ENCODE assay signal across 13 mouse cellular contexts in the genomic region with DNA sequence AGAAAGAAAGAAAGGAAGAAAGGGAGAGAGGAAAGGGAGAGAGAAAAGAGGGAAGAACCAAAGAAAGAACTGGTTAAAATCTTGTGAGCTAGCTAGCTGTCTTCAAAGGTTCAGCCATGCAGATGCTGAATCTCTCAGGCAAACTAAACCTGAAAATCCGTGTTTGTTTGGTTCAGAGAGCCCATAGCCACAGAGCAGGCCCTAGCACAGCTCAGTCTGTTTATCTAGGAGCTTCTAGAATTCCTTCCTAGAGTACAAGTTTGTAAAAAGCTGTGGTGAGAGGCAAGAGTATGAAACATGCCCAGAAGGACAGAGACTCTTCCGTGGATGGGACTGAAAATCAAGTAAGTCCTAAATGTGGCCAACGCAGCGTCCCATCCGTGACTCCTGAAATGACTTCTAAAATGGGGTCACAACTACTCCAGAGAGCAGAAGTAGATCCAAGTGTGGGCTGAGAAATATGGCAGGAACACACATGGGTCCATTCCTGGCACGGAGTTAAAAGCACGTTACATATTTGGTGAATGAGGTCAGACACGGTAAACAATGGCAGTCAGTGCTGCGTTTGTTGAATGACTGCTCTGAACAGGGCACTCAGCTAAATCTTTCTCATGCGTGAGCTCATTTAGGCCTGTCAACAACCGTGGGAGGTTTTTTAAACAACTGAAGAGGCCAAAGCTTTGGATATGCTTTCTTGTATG. TPM values are rescaled to one million over a fixed set of nuclear protein-coding genes. Genes with fewer than 3 reads are reported as not detected.
DNase-seq lines count a peak whose midpoint lies in the region; ATAC-seq and TF ChIP-seq lines count a peak whose summit lies in the region.
"Had no signal": no experiment of that assay in that cellular context is flagged by ENCODE, and none has a peak within 500 bp of the region (broad histone marks: within the 10 kb centered on the region; RNA-seq: fewer than 3 reads in every experiment).

No protein-coding gene starts in this region.

- H3K9ac ChIP-seq in forebrain, embryonic 16.5 days (replicated peaks; ENCODE audit: low read depth, low read length): no peak overlapping the region
- H3K9ac ChIP-seq in hindbrain, embryonic 14.5 days: no peak overlapping the region
- H3K9ac ChIP-seq: embryonic facial prominence, embryonic 12.5 days had no signal

- no peak overlapping the region for H3K4me3 ChIP-seq in gastrocnemius, adult 2 months
- H3K4me3 ChIP-seq in forebrain, embryonic 16.5 days (replicated peaks; ENCODE audit: low read length): no peak overlapping the region
- no peak overlapping the region for H3K4me3 ChIP-seq in hindbrain, embryonic 14.5 days (replicated peaks; ENCODE audit: low read length)
- H3K4me3 ChIP-seq: embryonic facial prominence, embryonic 12.5 days had no signal

- peak overlapping the region; percentile 32; the same call in 1 of the 2 replicates for H3K27ac ChIP-seq in gastrocnemius, adult 2 months
- no peak overlapping the region for H3K27ac ChIP-seq in forebrain, embryonic 16.5 days (ENCODE audit: low read length)
- H3K27ac ChIP-seq in hindbrain, embryonic 14.5 days: no peak overlapping the region
- H3K27ac ChIP-seq: embryonic facial prominence, embryonic 12.5 days; macrophage had no signal

- peaks cover 3% of the 10 kb centered on the region; the same call in 1 of the 2 replicates for H3K4me1 ChIP-seq in forebrain, embryonic 16.5 days (replicated peaks; ENCODE audit: control insufficient read depth, insufficient read depth, low read length)
- H3K4me1 ChIP-seq in hindbrain, embryonic 14.5 days (replicated peaks; ENCODE audit: control insufficient read depth, insufficient read depth, low read length): 0 out of 2 replicates have a peak, but pooled peaks cover 4% of the 10 kb centered on the region

- peak; percentile 47; the same call in 1 of the 2 replicates for ATAC-seq in forebrain, embryonic 16.5 days
- no peak for ATAC-seq in hindbrain, embryonic 14.5 days (ENCODE audit: low FRiP score)

- 30% methylated on average over 11 of the region's 11 CpGs for WGBS in forebrain, embryonic 16.5 days
- 64% methylated on average over 11 of the region's 11 CpGs for WGBS in hindbrain, embryonic 14.5 days

- H3K9me3 ChIP-seq in forebrain, embryonic 16.5 days (ENCODE audit: control insufficient read depth, low read length): no peaks in the 10 kb centered on the region
- H3K9me3 ChIP-seq in hindbrain, embryonic 14.5 days (ENCODE audit: control insufficient read depth, low read length): no peaks in the 10 kb centered on the region
- H3K9me3 ChIP-seq: embryonic facial prominence, embryonic 12.5 days had no signal

- TF ChIP-seq CTCF in gastrocnemius, adult 2 months (IDR thresholded peaks at IDR 0.05): no peak

- no peaks in the 10 kb centered on the region for H3K27me3 ChIP-seq in forebrain, embryonic 16.5 days (replicated peaks; ENCODE audit: control insufficient read depth, insufficient read depth, low read length)
- H3K27me3 ChIP-seq in hindbrain, embryonic 14.5 days (ENCODE audit: control insufficient read depth, insufficient read depth, low read length): no peaks in the 10 kb centered on the region
- H3K27me3 ChIP-seq: embryonic facial prominence, embryonic 12.5 days had no signal

- DNase-seq in gastrocnemius, adult 2 months: no peak
- DNase-seq in gastrocnemius, postnatal 36 days: no peak
- DNase-seq in Muller cell, postnatal 12 days (ENCODE audit: inconsistent ontology term): peak; percentile 92
- DNase-seq in lung, postnatal 14 days: peak; percentile 31
- no peak for DNase-seq in hindbrain, embryonic 14.5 days (ENCODE audit: low spot score)
- DNase-seq in left cerebral cortex, adult 11 months (ENCODE audit: low spot score): no peak
- no peak for DNase-seq in cerebellum, adult 18-20 months
- DNase-seq: cerebellum, adult 9-10 months; gastrocnemius, postnatal 14 days; thymus, adult 18-20 months had no signal

- no peak overlapping the region for H3K4me2 ChIP-seq in forebrain, embryonic 16.5 days (ENCODE audit: low read length)
- no peak overlapping the region for H3K4me2 ChIP-seq in hindbrain, embryonic 14.5 days (replicated peaks)
- H3K4me2 ChIP-seq: embryonic facial prominence, embryonic 12.5 days had no signal

- intact Hi-C loops in gastrocnemius, adult 2 months (cut with DNase I): loop anchor here (10.0 kb wide), 1 partner anchor 1086 kb away; no protein-coding TSS in a partner anchor
- intact Hi-C loops in gastrocnemius, postnatal 36 days (cut with DNase I): no loop called here

- no peaks in the 10 kb centered on the region for H3K36me3 ChIP-seq in forebrain, embryonic 16.5 days (ENCODE audit: control insufficient read depth, insufficient read depth)
- H3K36me3 ChIP-seq in hindbrain, embryonic 14.5 days (replicated peaks; ENCODE audit: control insufficient read depth, insufficient read depth): no peaks in the 10 kb centered on the region
- H3K36me3 ChIP-seq: embryonic facial prominence, embryonic 12.5 days had no signal

RNA-seq across cellular contexts. Expression of gene Prkg1, which starts 13.7 kb away (rescaled TPM):
- 10 to 100 TPM; 22.5 to 37.7 TPM for total RNA-seq in gastrocnemius, adult 2 months (2021)
- 10 to 100 TPM; 23.1 to 37.4 TPM for total RNA-seq in gastrocnemius, postnatal 36 days (2021)
- polyA plus RNA-seq in forebrain, embryonic 16.5 days (2015; fragmentation: Nextera tagmentation; extraction: Ambion mirVana): 1.9 and 3.2 TPM in 2 replicates
- polyA plus RNA-seq in hindbrain, embryonic 14.5 days (2014; fragmentation: Nextera tagmentation; extraction: Ambion mirVana): 4.9 and 7.0 TPM in 2 replicates

Comparison
In these comparisons a context has a peak if more than half of its experiments do, and no peak if none do; other contexts are left out.
1. DNase-seq: peak in Muller cell, postnatal 12 days (single experiment) and lung, postnatal 14 days (single experiment); none in gastrocnemius, adult 2 months (single experiment), gastrocnemius, postnatal 36 days (0 of 2), hindbrain, embryonic 14.5 days (single experiment), left cerebral cortex, adult 11 months (single experiment) and cerebellum, adult 18-20 months (0 of 2).